Mouse (Mus musculus): ENCODE data around the gene Grb2.

- TF ChIP-seq CTCF (IDR thresholded peaks at IDR 0.05; ENCODE audit: insufficient read depth, low read depth, low read length) (no peak), POLR2A (IDR thresholded peaks at IDR 0.05; ENCODE audit: insufficient read depth, low read depth, low read length) (no peak)
Observed at GRCm38 (mm10) chr11:115691013-115691412, 17.4 kb downstream of the Grb2 start.
